Comparison of ENCODE assay signal across 7 mouse cellular contexts in genomic region chr2:52676913-52677303, GRCm38 (mm10). TPM values are rescaled to one million over a fixed set of nuclear protein-coding genes. Genes with fewer than 3 reads are reported as not detected.
DNase-seq lines count a peak whose midpoint lies in the region; ATAC-seq and TF ChIP-seq lines count a peak whose summit lies in the region.

No protein-coding gene starts in this region.

- no peak overlapping the region; the same call in 1 of the 2 replicates for H3K4me3 ChIP-seq in lung, embryonic 16.5 days (ENCODE audit: low read length)
- no peak overlapping the region for H3K4me3 ChIP-seq in myocyte

- no peak overlapping the region for H3K27ac ChIP-seq in lung, embryonic 16.5 days (ENCODE audit: low read length)

- H3K79me2 ChIP-seq in myocyte (ENCODE audit: control insufficient read depth, insufficient read depth): no peaks in the 10 kb centered on the region

- H3ac ChIP-seq in myocyte (ENCODE audit: control insufficient read depth, insufficient read length): no peak overlapping the region

- peaks cover 13% of the 10 kb centered on the region for H3K27me3 ChIP-seq in lung, embryonic 16.5 days (ENCODE audit: control insufficient read depth, insufficient read depth, low read depth, low read length)
- H3K27me3 ChIP-seq in myocyte (ENCODE audit: control insufficient read depth, insufficient read depth, insufficient read length): peaks cover 25% of the 10 kb centered on the region

- no peaks in the 10 kb centered on the region for H3K9me3 ChIP-seq in lung, embryonic 16.5 days (ENCODE audit: control insufficient read depth, low read length)

- ATAC-seq in lung, embryonic 16.5 days (ENCODE audit: low read depth): no peak

- no peak for TF ChIP-seq POLR2A in myocyte (IDR thresholded peaks at IDR 0.05; ENCODE audit: insufficient read length, low read depth)

- peak overlapping the region; percentile 99; the same call in 1 of the 2 replicates for H3K4me2 ChIP-seq in lung, embryonic 16.5 days (ENCODE audit: low read depth, low read length)
- peak overlapping the region; percentile 60 for H3K4me2 ChIP-seq in myocyte (ENCODE audit: low read depth)

- H3K9ac ChIP-seq in lung, embryonic 16.5 days (ENCODE audit: low read length): no peak overlapping the region

- peaks cover 17% of the 10 kb centered on the region for H3K4me1 ChIP-seq in lung, embryonic 16.5 days (replicated peaks; ENCODE audit: control insufficient read depth, insufficient read depth, low read length)

- H3K36me3 ChIP-seq in lung, embryonic 16.5 days (ENCODE audit: control insufficient read depth, insufficient read depth, low read length): no peaks in the 10 kb centered on the region
- H3K36me3 ChIP-seq in myocyte (ENCODE audit: control insufficient read depth, insufficient read depth): no peaks in the 10 kb centered on the region

- WGBS in lung, embryonic 16.5 days: 13% methylated on average over 6 of the region's 6 CpGs

- DNase-seq in lung, postnatal 25 days (ENCODE audit: low spot score): no peak
- peak; percentile 30 for DNase-seq in embryo, embryonic 11 days
- DNase-seq in kidney, adult 11 months: peak; percentile 26
- DNase-seq in urinary bladder, adult 2 months (ENCODE audit: low spot score): no peak
- DNase-seq in lung, postnatal 4 days: no peak

TF ChIP-seq in myocyte, 11 proteins besides CTCF, POLR2A, EP300 and RAD21:
- TF ChIP-seq MYOG (IDR thresholded peaks at IDR 0.05; ENCODE audit: control insufficient read depth in 1 of 3, insufficient read depth in 1 of 3, insufficient read length in 2 of 3, low read depth in 2 of 3) (no peak), TCF3 (IDR thresholded peaks at IDR 0.05; ENCODE audit: insufficient read length, low read depth) (no peak), MAX (IDR thresholded peaks at IDR 0.05; ENCODE audit: low read depth) (no peak), E2F4 (IDR thresholded peaks at IDR 0.05; ENCODE audit: insufficient read depth) (no peak), MYOD1 (IDR thresholded peaks at IDR 0.05; ENCODE audit: control insufficient read depth in 1 of 3, insufficient read length in 2 of 3, low read depth in 2 of 3) (no peak), SRF (IDR thresholded peaks at IDR 0.05; ENCODE audit: control insufficient read depth, insufficient read length, low read depth) (no peak), USF1 (IDR thresholded peaks at IDR 0.05; ENCODE audit: low read depth) (no peak), TCF12 (IDR thresholded peaks at IDR 0.05; ENCODE audit: insufficient read depth, poor library complexity, severe bottlenecking) (no peak), REST (IDR thresholded peaks at IDR 0.05; ENCODE audit: insufficient read depth, insufficient read length) (no peak), POLR2AphosphoS2 (IDR thresholded peaks at IDR 0.05; ENCODE audit: insufficient read length, low read depth) (no peak), CEBPB (IDR thresholded peaks at IDR 0.05; ENCODE audit: insufficient read depth, poor library complexity, severe bottlenecking) (no peak)

RNA-seq across cellular contexts. Expression of gene Cacnb4, which starts 0.3 kb away (rescaled TPM):
- polyA plus RNA-seq in lung, embryonic 16.5 days (2015; fragmentation: Nextera tagmentation; extraction: Ambion mirVana): 0.98 and 1.1 TPM in 2 replicates
- 0.01 TPM for polyA plus RNA-seq in myocyte (2012; fragmentation: generic; extraction: Trizol)
- polyA plus RNA-seq in urinary bladder, adult 2 months (2012; rRNA removed): 0.74 and 0.75 TPM in 2 replicates

Comparison
In these comparisons a context has a peak if more than half of its experiments do, and no peak if none do; other contexts are left out.
1. DNase-seq: peak in embryo, embryonic 11 days (single experiment) and kidney, adult 11 months (single experiment); none in lung, postnatal 25 days (single experiment), urinary bladder, adult 2 months (single experiment) and lung, postnatal 4 days (0 of 2).